Mouse (Mus musculus) spleen, postnatal 14 days (tissue): Measurements from ENCODE around the gene Cd244a.

Experiments used
- DNase-seq, 2 experiments: peaks; one replicate each; pipeline ENCODE4 v3.0.0; 2021 to 2022; ENCODE audit warnings: low spot score in 2 of 2

The Cd244a gene

GRCm38 (mm10) chr1:171558898-171559297 lies at the start of gene Cd244a:
TSS of gene Cd244a (plus strand) at chr1:171559193.
- no peak for DNase-seq

GRCm38 (mm10) chr1:171513234-171513633 lies 45.8 kb upstream of the Cd244a start:
- no peak for DNase-seq

GRCm38 (mm10) chr1:171513760-171514159 lies 45.2 kb upstream of the Cd244a start:
- no peak for DNase-seq

GRCm38 (mm10) chr1:171515039-171515438 lies 44.0 kb upstream of the Cd244a start:
- no peak for DNase-seq

- DNase-seq, result no peak
Measured at GRCm38 (mm10) chr1:171515557-171515956, 43.4 kb upstream of the Cd244a start.

GRCm38 (mm10) chr1:171531367-171531766 lies 27.6 kb upstream of the Cd244a start:
- DNase-seq, result no peak

- no peak for DNase-seq
Measured at GRCm38 (mm10) chr1:171532830-171533229, 26.2 kb upstream of the Cd244a start.

GRCm38 (mm10) chr1:171534557-171534956 lies 24.4 kb upstream of the Cd244a start:
- DNase-seq, result no peak

GRCm38 (mm10) chr1:171535194-171535593 lies 23.8 kb upstream of the Cd244a start, which contains the start of gene Itln1:
TSS of gene Itln1 (minus strand) at chr1:171535294.
- no peak for DNase-seq

GRCm38 (mm10) chr1:171540694-171541093 lies 18.3 kb upstream of the Cd244a start:
- no peak for DNase-seq

- no peak for DNase-seq
Measured at GRCm38 (mm10) chr1:171551326-171551725, 7.7 kb upstream of the Cd244a start.

- no peak for DNase-seq
Measured at GRCm38 (mm10) chr1:171552230-171552629, 6.8 kb upstream of the Cd244a start.

- DNase-seq, result no peak
Measured at GRCm38 (mm10) chr1:171553359-171554341, 5.3 kb upstream of the Cd244a start.

- DNase-seq, result no peak
Measured at GRCm38 (mm10) chr1:171556366-171556765, 2.6 kb upstream of the Cd244a start.

- DNase-seq, result no peak
Measured at GRCm38 (mm10) chr1:171558407-171558806, 586 bp upstream of the Cd244a start.

- no peak for DNase-seq
Measured at GRCm38 (mm10) chr1:171560262-171560661, 1.3 kb downstream of the Cd244a start.

GRCm38 (mm10) chr1:171561200-171561599 lies 2.2 kb downstream of the Cd244a start:
- no peak for DNase-seq

GRCm38 (mm10) chr1:171561639-171562225 lies 2.7 kb downstream of the Cd244a start:
- DNase-seq, result no peak

GRCm38 (mm10) chr1:171563042-171563441 lies 4.0 kb downstream of the Cd244a start:
- DNase-seq, result no peak

- peak in 1 of 2 experiments; percentile 28 for DNase-seq
Measured at GRCm38 (mm10) chr1:171564247-171564646, 5.3 kb downstream of the Cd244a start.

- no peak for DNase-seq
Measured at GRCm38 (mm10) chr1:171565888-171566287, 6.9 kb downstream of the Cd244a start.

- peak; percentile 26 to 55 for DNase-seq
Measured at GRCm38 (mm10) chr1:171566777-171567176, 7.8 kb downstream of the Cd244a start.

- DNase-seq, result no peak
Measured at GRCm38 (mm10) chr1:171568436-171568835, 9.4 kb downstream of the Cd244a start.
